Mouse (Mus musculus) layer of hippocampus, adult 2 months (tissue): ENCODE data around the gene Mgea5. TPM values are rescaled to one million over a fixed set of nuclear protein-coding genes. Genes with fewer than 3 reads are reported as not detected.

ENCODE experiments used
- DNase-seq, 2 experiments: peaks; one replicate each; pipeline ENCODE4 v3.0.0; 2022; ENCODE audit warnings: low spot score in 2 of 2
- H3K27ac ChIP-seq: fragments of 200-600 bp; 2 replicates; pipeline ENCODE4 v1.8.1; 2022
- H3K4me3 ChIP-seq: fragments of 200-600 bp; 2 replicates; pipeline ENCODE4 v1.8.1; 2022; ENCODE audit warnings: mild to moderate bottlenecking
- CTCF ChIP-seq: fragments of 200-600 bp; conservative IDR thresholded peaks from 2 replicates; pipeline ENCODE4 v1.8.1; 2022; ENCODE audit warnings: antibody characterized with exemption, mild to moderate bottlenecking, moderate library complexity
- total RNA-seq, 2 experiments: library from RNA; stranded (reverse); gene quantifications; 2 replicates each; pipeline ENCODE4 v1.2.3; 2021

Gene Mgea5
- total RNA-seq, 2 experiments from 2014 or later, result 166 to 170 TPM

DNA sequence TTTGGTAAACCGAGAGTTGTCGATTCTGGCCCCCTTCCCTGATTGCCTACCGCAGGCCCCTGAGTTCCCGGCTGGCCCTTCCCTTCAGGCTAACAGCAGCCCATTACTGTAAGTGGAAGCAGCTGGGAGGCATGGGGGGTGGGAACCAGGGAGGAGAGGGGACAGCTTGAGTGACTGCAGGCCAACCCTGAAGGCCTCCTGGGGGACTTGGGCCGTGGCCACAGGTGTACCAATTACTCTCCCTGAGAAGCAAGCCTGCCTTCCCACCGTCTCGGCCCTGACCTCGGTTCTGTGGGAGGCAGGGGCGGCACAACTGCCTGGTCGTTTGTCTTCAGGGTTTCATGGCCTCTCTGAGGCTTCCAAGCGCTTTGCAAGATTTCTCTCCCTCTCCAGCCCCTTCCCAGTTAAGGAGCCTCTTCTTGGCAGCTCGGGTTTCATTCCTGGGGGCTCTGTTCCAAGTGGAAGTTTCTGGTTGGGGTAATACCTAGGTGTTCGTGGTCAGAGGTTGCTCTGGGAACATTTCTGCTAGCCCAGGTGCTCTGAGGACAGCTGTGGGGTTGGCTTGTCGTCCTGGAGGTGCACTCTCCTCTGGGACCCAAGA, 57.9 kb downstream of the Mgea5 start:
- TF ChIP-seq CTCF, result no peak
- no peak overlapping the region for H3K4me3 ChIP-seq
- DNase-seq, result no peak
- no peak overlapping the region for H3K27ac ChIP-seq

DNA sequence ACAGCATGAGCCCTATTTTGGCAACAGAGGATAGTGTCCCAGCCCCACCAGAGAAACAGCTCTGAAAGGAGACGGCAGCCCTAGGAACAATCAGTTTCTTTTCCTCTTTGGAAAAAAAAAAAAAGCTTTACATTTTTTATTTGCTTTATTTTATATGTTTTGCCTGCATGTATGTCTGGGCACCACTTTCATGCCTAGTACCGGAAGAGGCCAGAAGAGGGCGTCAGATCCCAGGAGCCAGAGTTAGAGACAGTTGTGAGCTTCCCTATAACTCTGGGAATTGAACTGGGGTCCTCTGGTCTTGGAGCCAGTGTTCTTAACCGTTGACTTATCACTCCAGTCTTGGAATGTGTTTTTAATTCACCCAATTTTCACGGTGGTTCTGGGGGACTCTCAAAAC, 61.4 kb downstream of the Mgea5 start:
- Histone ChIP-seq H3K27ac (no peak overlapping the region), H3K4me3 (no peak overlapping the region)
- peak; percentile 53 for TF ChIP-seq CTCF
- DNase-seq, result no peak

DNA sequence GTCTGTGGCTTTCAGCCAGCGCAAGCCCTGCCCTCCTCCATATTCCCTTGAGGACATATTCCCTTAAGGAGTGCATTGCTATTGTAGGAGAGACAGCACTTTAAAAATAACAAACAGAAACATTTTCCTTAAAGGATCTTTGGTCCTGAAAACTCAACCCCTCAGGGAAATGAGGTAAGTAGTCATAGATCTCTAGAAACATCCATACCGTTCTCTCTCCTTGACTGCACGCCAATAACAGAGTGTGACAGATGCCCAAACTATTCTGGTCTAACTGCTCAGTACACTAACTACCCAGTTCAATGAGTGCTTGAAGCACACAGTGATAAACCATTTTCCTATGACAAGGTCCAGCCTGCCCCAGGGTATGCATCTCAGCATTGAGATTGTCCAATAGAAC, 65.4 kb downstream of the Mgea5 start:
- Histone ChIP-seq H3K27ac (peak overlapping the region; percentile 57), H3K4me3 (peak overlapping the region; percentile 21)
- DNase-seq, result no peak
- TF ChIP-seq CTCF, result no peak

DNA sequence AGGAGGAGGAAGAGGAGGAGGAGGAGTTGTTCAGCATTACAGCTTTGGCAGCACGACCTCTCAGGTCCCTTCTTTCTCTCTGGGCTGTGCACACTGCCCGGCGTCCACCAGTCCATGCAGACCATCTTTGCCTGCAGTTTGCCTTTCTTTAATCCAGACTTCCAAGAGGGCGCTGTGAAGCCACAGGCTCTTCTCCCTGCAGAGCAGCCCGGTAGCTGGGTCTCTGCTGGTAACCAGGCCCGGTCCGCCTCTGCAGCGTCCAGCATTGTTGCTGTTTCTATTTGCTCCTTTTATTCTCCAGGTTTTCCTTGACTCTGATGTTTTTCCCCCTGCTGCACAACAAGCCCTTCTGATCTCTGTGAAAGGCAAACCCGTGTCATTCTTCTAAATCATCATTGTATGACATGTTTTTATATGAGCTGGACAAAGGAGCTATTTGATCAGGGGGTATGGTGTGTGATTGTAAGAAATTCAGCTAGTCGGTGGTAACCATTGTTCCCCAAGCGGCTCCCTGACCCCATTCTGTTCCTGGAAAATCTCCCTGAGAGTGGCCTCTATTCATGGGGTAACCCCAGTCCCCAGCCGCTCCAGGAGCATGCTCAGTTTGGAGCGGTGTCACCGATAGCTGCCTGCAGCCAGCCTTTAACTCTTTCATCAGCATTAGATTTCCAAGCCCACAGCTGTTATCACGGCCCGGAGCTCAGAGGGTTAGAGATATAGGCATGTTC, 66.0 kb downstream of the Mgea5 start:
- TF ChIP-seq CTCF, result peak; percentile 71
- Histone ChIP-seq H3K4me3 (peak overlapping the region; percentile 21), H3K27ac (peak overlapping the region; percentile 57)
- peak; percentile 41 to 44 for DNase-seq

DNA sequence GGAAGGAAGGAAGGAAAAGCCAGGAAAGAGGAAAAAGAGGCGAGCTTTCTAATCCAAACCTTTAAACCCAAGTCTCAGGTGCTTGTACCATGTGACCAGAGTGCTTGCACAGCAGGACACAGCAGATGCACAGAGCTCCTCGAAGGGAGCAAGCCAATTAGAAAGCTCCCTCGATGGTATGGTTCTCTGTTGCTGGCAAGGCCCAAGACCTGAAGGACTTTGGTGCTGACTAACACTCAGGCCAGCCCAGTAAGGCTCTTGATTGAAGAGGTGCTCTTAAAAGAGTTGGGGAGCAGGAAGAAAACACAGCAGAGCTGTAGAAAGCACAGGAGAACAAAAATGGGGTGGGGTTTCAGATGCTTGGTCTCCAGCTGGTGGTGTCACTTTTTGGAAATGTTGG, 74.9 kb downstream of the Mgea5 start:
- no peak for DNase-seq
- Histone ChIP-seq H3K27ac (no peak overlapping the region), H3K4me3 (no peak overlapping the region)
- no peak for TF ChIP-seq CTCF

Other genes starting within 250 kb of the Mgea5 start
- 1 to 10 TPM; 9.9 TPM for gene Poll, start 223.3 kb downstream of the Mgea5 start, total RNA-seq
- 10 to 100 TPM; 55.4 to 65.4 TPM for gene Gm17018, start 223.2 kb downstream of the Mgea5 start, total RNA-seq
- gene Fbxw4, start 123.5 kb downstream of the Mgea5 start, total RNA-seq, result 10 to 100 TPM; 35.4 to 38.7 TPM
- not detected for gene Fgf8, start 40.9 kb downstream of the Mgea5 start, total RNA-seq
- gene Npm3, start 34.2 kb downstream of the Mgea5 start, total RNA-seq, result 1 to 10 TPM; 7.3 to 9.7 TPM
- gene Kcnip2, start 32.2 kb upstream of the Mgea5 start, total RNA-seq, result 100 to 1,000 TPM; 212 to 222 TPM
- gene Armh3, start 214.7 kb upstream of the Mgea5 start, total RNA-seq, result 10 to 100 TPM; 19.0 to 20.6 TPM
- gene Hps6, start 219.7 kb upstream of the Mgea5 start, total RNA-seq, result 1 to 10 TPM; 6.3 to 8.2 TPM